Mouse (Mus musculus) lung, embryonic 15.5 days (tissue): ENCODE data around the gene Zfp740. TPM values are rescaled to one million over a fixed set of nuclear protein-coding genes. Genes with fewer than 3 reads are reported as not detected.
A peak's percentile ranks its signal among the peaks of the same experiment; 100 is the strongest.

Source experiments
- ATAC-seq: fragments of 200-750 bp; cut with Nextera tagmentation; 2 replicates; pipeline ENCODE4 v1.8.0; 2017; ENCODE audit warnings: moderate number of reproducible peaks, borderline replicate concordance; ENCODE audit not compliant: low FRiP score, low TSS enrichment; ENCODE audit errors: extremely low read depth
- H3K27ac ChIP-seq: fragments of 300-500 bp; sonication (generic); 2 replicates; pipeline ENCODE4 v1.5.1; 2015; ENCODE audit warnings: moderate library complexity, mild to moderate bottlenecking, inconsistent platforms
- H3K27me3 ChIP-seq: fragments of 300-500 bp; sonication (generic); 2 replicates; pipeline ENCODE4 v1.6.1; 2015; ENCODE audit warnings: inconsistent platforms
- H3K36me3 ChIP-seq: fragments of 300-500 bp; sonication (generic); 2 replicates; pipeline ENCODE4 v1.6.1; 2015; ENCODE audit warnings: inconsistent platforms
- H3K4me1 ChIP-seq: fragments of 300-500 bp; sonication (generic); 2 replicates; pipeline ENCODE4 v1.6.1; 2015; ENCODE audit warnings: inconsistent platforms
- H3K4me2 ChIP-seq: fragments of 300-500 bp; sonication (generic); 2 replicates; pipeline ENCODE4 v1.6.1; 2015; ENCODE audit warnings: inconsistent platforms, mild to moderate bottlenecking, moderate library complexity
- H3K4me3 ChIP-seq: fragments of 300-500 bp; sonication (generic); 2 replicates; pipeline ENCODE4 v1.5.1; 2015; ENCODE audit warnings: mild to moderate bottlenecking, inconsistent platforms
- H3K9ac ChIP-seq: fragments of 300-500 bp; sonication (generic); 2 replicates; pipeline ENCODE4 v1.6.1; 2015; ENCODE audit warnings: inconsistent platforms
- H3K9me3 ChIP-seq: fragments of 300-500 bp; sonication (generic); 2 replicates; pipeline ENCODE4 v1.6.1; 2016; ENCODE audit warnings: inconsistent platforms
- WGBS: fragments of 180-500 bp; shearing (Covaris S2); methylation state at CpG from one replicate; pipeline ENCODE4 v1.1.7; 2015; 5-methylcytosine and 5-hydroxymethylcytosine counted together
- polyA plus RNA-seq: library from polyadenylated mRNA; unstranded; fragments of >200 nt; fragmentation: Nextera tagmentation; extraction: Ambion mirVana; gene quantifications from 2 replicates; pipeline ENCODE4 v1.2.1, GENCODE M21; 2015

The Zfp740 gene
- polyA plus RNA-seq, 1 experiment from 2014 or later, result 67.1 TPM

DNA sequence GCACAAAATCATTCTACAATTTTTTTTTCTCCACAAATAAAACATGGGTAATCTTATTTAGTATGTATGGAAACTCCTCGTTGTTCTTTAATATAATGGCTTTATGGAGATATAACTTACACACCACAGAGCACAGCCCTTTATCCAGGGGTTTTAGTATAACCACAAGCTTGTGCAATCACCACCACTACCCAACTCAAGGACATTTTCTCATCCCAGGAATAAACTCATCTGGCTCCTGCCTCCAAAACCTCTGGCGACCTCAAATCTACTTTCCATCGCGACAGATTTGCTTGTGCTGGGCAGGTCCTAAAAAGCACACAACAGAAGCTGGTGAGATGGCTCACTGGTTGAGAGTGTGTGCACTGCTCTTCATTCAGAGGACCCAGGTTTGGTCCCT is 9.4 kb upstream of the Zfp740 start:
- no peaks in the 10 kb centered on the region for H3K27me3 ChIP-seq
- no peak overlapping the region for H3K27ac ChIP-seq
- no peaks in the 10 kb centered on the region for H3K9me3 ChIP-seq
- WGBS, result 87% methylated on average over 4 of the region's 4 CpGs
- no peak overlapping the region for H3K4me2 ChIP-seq
- no peak overlapping the region for H3K9ac ChIP-seq
- ATAC-seq, result no peak
- peaks cover 5% of the 10 kb centered on the region for H3K4me1 ChIP-seq
- no peak overlapping the region for H3K4me3 ChIP-seq
- no peaks in the 10 kb centered on the region for H3K36me3 ChIP-seq

DNA sequence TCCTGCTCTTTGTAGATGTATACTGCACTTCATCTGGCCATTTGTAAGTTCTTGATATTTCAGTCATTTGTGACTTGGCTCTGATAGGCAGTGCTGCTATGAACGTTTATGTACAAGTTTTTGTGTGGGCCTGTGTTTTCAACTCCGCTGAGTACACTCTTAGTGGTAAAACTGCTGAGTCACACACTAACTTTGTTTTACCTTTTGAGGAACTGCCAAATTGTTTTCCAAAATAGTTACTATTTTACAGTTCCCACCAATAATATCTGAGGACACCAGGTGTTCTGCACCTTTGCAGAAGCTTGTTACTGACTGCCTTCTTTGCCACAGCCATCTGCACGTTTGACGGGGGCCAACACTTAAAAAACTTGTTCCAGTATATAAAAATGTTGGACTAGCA is 8.6 kb upstream of the Zfp740 start:
- 72% methylated on average over 4 of the region's 4 CpGs for WGBS

DNA sequence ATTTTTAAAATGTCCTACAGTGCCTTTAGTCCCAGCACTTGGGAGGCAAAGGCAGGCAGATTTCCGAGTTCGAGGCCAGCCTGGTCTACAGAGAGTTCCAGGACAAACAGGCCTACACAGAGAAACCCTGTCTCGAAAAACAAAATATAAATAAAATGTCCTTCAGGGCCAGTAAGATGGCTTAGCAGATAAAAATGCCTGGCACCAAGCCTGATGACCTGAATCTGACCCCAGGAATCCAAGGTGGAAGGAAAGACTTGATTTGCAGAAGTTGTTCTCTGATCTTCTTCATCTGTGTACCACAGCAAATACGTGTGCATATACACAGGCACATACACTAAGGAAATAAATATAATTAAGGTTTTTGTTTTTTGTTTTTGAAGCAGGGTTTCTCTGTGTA is 7.7 kb upstream of the Zfp740 start:
- Histone ChIP-seq H3K4me3 (no peak overlapping the region), H3K27me3 (no peaks in the 10 kb centered on the region), H3K9me3 (no peaks in the 10 kb centered on the region), H3K27ac (no peak overlapping the region), H3K36me3 (no peaks in the 10 kb centered on the region), H3K4me2 (no peak overlapping the region), H3K4me1 (no peaks in the 10 kb centered on the region), H3K9ac (no peak overlapping the region)
- 51% methylated on average over 4 of the region's 4 CpGs for WGBS
- ATAC-seq, result no peak

More for the DNA sequence above, 8.6 kb upstream of the Zfp740 start:
- Histone ChIP-seq H3K36me3 (no peaks in the 10 kb centered on the region), H3K4me2 (no peak overlapping the region), H3K27me3 (no peaks in the 10 kb centered on the region), H3K4me3 (no peak overlapping the region), H3K9ac (no peak overlapping the region), H3K9me3 (no peaks in the 10 kb centered on the region), H3K4me1 (no peaks in the 10 kb centered on the region), H3K27ac (no peak overlapping the region)
- no peak for ATAC-seq

DNA sequence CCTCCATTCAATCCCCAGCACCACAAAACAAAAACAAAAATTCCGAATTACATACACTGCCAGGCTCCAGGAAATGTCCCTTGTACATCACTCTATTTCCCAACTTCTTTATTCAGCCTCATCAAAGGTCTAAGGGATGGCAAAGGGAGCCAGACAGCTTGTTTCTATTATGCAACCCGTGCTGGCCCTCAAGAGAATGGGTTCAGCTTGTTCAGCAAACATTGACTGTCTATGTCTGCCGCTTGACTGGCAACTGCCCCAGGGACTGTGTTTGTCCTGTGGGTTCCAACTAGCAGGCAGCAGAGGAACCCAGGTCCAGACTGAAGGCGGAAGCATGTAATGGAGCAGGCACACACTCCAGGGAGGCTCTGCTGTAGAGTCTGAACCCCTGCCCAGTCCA is 4.2 kb upstream of the Zfp740 start:
- Histone ChIP-seq H3K9ac (no peak overlapping the region), H3K4me2 (no peak overlapping the region), H3K4me3 (no peak overlapping the region), H3K9me3 (no peaks in the 10 kb centered on the region), H3K36me3 (no peaks in the 10 kb centered on the region), H3K27me3 (no peaks in the 10 kb centered on the region), H3K4me1 (peaks cover 9% of the 10 kb centered on the region; the same call in 1 of the 2 replicates), H3K27ac (no peak overlapping the region)
- ATAC-seq, result no peak
- WGBS, result 55% methylated on average over 4 of the region's 4 CpGs

DNA sequence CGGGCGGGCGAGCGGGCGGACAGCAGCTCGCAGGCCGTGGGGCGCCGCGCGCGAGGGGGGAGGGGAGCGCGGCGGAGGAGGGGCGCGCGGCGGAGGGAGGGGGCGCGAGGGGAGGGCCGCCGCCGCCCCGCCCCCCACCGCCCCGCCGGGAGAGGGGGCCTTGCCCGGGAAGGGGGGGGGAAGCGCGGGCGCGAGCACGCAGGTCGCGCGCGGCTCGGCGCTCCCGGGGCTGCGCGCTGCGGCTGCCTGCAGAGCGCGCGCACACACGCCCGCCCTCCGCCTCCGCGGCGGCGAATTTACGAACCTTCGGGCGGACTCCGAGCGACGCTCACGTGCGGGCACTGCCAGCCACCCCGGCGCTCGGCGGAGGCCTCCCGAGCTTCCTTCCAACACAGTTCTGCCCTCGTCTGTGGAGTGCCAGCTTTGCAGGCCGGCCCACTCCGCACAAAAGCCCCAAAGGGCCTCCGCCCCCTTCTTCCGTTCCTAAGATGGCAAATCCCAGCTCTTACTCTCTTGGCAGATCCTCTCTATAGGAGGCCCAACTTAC is 859 bp downstream of the Zfp740 start:
- under 1% methylated on average over 28 of the region's 72 CpGs for WGBS
- peak overlapping the region; percentile 100 for H3K27ac ChIP-seq
- H3K4me1 ChIP-seq, result peaks cover 40% of the 10 kb centered on the region
- no peaks in the 10 kb centered on the region for H3K27me3 ChIP-seq
- H3K36me3 ChIP-seq, result peaks cover 27% of the 10 kb centered on the region
- peak overlapping the region; percentile 91 for H3K4me3 ChIP-seq
- peak; percentile 52 for ATAC-seq
- H3K9ac ChIP-seq, result peak overlapping the region; percentile 97
- H3K4me2 ChIP-seq, result peak overlapping the region; percentile 79
- no peaks in the 10 kb centered on the region for H3K9me3 ChIP-seq

DNA sequence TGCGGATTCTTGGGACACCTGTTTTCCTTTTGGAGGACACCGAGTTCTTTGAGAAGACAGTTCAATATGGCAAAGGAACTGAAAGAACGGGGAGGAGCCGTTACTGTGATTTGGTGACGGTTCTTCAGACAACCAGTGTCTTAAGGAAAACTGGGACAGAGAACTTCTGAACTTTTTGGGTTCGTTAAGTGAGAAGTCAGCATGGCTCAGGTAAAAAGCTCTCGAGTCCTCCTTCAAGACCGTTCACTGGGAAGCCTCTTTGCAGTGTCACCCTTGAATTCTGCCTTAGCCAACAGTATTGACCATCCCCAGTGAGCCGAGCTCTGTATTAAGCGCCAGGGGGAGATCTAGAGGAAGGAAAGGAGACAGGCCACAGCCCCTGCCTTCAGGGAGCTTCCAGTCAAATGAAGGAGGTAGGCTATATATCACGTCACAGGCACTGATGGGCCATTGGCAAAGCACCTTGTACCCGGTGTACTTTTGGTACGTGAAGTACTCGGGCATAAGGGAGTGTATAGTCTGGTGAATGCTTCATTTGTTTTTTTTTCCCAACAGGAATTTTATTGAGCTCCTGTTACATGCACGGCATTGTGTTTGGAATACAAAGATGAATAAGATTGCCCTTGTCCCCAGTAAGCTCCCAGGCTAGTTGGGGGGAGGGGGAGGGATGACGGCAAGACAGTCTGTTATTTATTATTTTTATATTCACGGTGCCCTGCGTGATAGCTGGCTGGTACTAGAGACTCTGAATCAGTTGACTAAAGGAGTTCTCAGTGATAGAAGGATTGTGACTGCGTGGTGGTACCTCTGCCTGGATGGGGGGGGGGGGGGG is 1.8 kb downstream of the Zfp740 start, which contains the start of gene Csad:
Csad (minus strand) TSS at position 51 of the 832 bp plus-strand sequence.
- ATAC-seq, result no peak
- Histone ChIP-seq H3K36me3 (peaks cover 35% of the 10 kb centered on the region), H3K4me3 (peak within 1 kb of the TSS; percentile 91), H3K27me3 (no peaks in the 10 kb centered on the region), H3K4me1 (peaks cover 40% of the 10 kb centered on the region), H3K9ac (peak within 1 kb of the TSS; percentile 97), H3K27ac (peak within 1 kb of the TSS; percentile 100), H3K4me2 (peak within 1 kb of the TSS; percentile 79), H3K9me3 (no peaks in the 10 kb centered on the region)
- 38% methylated on average over 19 of the region's 19 CpGs for WGBS

DNA sequence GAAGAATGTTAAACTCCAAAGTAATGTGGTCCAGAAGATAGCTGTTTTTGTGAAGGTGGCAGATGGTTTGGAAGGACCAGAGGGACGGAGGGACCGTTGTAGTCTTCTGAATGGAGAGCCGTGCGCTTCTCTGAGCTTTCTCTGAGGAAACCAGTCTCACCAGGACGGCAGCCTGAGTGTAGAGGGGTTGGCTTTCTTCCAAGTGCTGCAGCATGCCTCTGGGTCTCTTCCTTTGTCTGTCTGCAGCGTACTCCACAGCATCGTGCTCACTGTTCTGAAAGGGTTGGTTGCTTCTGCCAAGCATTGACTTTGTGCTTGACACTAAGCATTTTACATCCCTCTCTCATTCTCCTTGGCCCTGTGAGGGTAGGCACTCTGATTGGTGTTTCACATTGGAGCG is 2.7 kb downstream of the Zfp740 start:
- no peaks in the 10 kb centered on the region for H3K27me3 ChIP-seq
- H3K36me3 ChIP-seq, result peaks cover 44% of the 10 kb centered on the region
- no peak for ATAC-seq
- H3K9me3 ChIP-seq, result no peaks in the 10 kb centered on the region
- WGBS, result 25% methylated on average over 8 of the region's 8 CpGs
- peak overlapping the region; percentile 91 for H3K4me3 ChIP-seq
- peak overlapping the region; percentile 79 for H3K4me2 ChIP-seq
- H3K27ac ChIP-seq, result peak overlapping the region; percentile 48
- peaks cover 40% of the 10 kb centered on the region for H3K4me1 ChIP-seq
- peak overlapping the region; percentile 31 for H3K9ac ChIP-seq

DNA sequence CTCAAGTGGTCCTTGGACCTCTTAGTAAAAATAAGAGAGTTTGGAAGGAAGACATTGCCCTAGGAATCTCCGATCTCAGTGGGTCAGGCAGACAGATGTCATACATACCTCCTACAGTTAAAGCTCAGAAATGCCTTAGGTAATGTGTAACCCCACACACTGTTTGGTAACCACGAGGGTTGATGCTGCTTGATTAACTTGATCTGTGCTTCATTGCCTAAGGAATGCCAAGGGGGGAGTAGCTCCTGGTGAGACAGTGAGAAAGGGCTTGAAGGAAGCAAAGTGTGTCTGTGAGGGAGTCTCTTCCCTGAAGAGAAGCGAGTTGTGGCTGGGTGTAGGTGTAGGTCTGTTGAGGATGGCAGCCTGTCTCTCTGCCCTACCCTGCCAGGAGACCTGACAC is 4.3 kb downstream of the Zfp740 start:
- Histone ChIP-seq H3K9ac (no peak overlapping the region), H3K4me3 (no peak overlapping the region), H3K27me3 (no peaks in the 10 kb centered on the region), H3K36me3 (peaks cover 58% of the 10 kb centered on the region), H3K27ac (no peak overlapping the region), H3K4me2 (no peak overlapping the region), H3K4me1 (peaks cover 36% of the 10 kb centered on the region), H3K9me3 (no peaks in the 10 kb centered on the region)
- no peak for ATAC-seq
- WGBS, result 77% methylated on average over 3 of the region's 3 CpGs

DNA sequence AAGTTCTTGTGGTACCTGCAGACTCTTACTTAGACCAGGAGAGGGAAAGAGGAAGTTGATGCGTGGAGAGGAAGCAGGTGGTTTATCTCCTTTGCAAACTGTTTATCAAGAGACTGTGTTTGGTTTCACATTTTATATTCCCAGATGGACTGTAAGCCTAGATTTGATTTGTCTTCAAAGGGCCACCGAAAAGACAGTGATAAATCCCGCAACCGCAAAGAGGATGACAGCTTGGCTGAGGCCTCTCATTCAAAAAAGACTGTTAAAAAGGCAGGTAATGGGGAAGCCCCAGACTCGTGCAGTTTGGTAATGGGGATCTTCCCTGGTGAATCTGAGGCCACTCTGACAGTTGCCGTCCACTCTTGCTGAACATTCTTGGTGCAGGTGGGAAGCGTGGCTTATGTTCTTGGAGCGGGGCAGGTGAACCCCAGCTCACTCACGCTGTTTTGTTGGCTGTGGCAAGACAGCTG is 5.1 kb downstream of the Zfp740 start:
- Histone ChIP-seq H3K9ac (no peak overlapping the region), H3K36me3 (peaks cover 66% of the 10 kb centered on the region), H3K4me1 (peaks cover 30% of the 10 kb centered on the region), H3K4me3 (no peak overlapping the region), H3K4me2 (no peak overlapping the region), H3K9me3 (no peaks in the 10 kb centered on the region), H3K27me3 (no peaks in the 10 kb centered on the region), H3K27ac (no peak overlapping the region)
- 75% methylated on average over 9 of the region's 9 CpGs for WGBS
- ATAC-seq, result no peak

DNA sequence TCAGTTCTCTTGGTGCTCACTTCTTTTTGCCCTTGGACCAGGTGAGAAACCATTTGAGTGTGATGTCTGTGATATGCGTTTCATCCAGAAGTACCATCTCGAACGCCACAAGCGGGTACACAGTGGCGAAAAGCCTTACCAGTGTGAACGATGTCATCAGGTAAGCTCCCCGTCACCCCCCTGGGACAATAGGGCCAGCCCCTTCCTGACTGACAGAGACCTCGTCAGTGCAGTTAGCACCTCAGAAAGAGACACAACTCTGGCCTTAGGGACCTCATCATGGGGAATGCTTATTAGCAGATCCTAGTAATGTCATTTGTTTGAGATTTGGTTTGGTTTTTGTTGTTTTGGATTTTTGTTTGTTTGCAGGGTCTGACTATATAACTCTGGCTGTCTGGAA is 6.1 kb downstream of the Zfp740 start:
- H3K9ac ChIP-seq, result no peak overlapping the region
- H3K9me3 ChIP-seq, result no peaks in the 10 kb centered on the region
- ATAC-seq, result no peak
- no peak overlapping the region for H3K4me3 ChIP-seq
- H3K27ac ChIP-seq, result no peak overlapping the region
- peaks cover 30% of the 10 kb centered on the region for H3K4me1 ChIP-seq
- H3K36me3 ChIP-seq, result peaks cover 76% of the 10 kb centered on the region
- no peaks in the 10 kb centered on the region for H3K27me3 ChIP-seq
- no peak overlapping the region for H3K4me2 ChIP-seq
- WGBS, result 87% methylated on average over 8 of the region's 8 CpGs

DNA sequence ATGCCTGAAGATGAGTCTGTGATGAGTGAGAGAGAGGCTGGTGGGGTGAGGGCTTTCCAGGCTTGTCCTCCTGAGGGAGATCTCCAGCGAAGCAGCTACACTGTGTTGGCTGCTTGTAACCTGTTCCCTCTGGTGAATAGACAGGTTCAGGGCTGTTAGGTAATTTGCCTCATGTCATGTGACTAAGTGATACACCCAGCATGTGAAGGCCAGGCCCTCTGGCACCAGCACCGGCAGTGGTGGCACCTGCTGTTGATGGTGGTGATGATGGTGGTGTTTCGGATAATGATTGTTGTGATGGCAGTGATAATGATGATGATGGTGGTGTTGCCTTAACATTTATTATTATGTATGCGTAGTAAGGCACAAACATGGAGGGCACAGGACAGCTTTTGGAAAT is 7.8 kb downstream of the Zfp740 start:
- H3K36me3 ChIP-seq, result peaks cover 86% of the 10 kb centered on the region
- WGBS, result 86% methylated on average over 4 of the region's 4 CpGs
- H3K27me3 ChIP-seq, result no peaks in the 10 kb centered on the region
- H3K27ac ChIP-seq, result no peak overlapping the region
- ATAC-seq, result no peak
- no peaks in the 10 kb centered on the region for H3K9me3 ChIP-seq
- no peak overlapping the region for H3K4me2 ChIP-seq
- H3K4me1 ChIP-seq, result peaks cover 17% of the 10 kb centered on the region
- H3K9ac ChIP-seq, result no peak overlapping the region
- no peak overlapping the region for H3K4me3 ChIP-seq

DNA sequence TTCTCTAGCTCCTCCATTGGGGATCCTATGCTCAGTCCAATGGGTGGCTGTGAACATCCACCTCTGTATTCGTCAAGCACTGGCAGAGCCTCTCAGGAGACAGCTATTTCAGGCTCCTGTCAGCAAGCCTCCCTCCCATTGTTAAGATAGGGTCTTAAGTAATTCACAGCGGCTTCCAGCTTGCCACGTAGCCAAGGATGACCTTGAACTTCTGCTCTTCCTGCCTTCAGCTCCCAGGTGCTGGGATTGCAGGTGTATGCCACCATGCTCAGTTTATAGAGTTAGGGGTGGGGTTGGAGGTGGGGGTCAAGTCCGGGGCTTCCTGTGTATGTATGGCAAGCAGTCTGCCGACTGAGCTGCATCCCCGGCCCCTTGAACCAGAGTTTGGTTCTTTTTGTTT is 8.8 kb downstream of the Zfp740 start:
- Histone ChIP-seq H3K27ac (no peak overlapping the region), H3K36me3 (peaks cover 85% of the 10 kb centered on the region), H3K4me1 (peaks cover 10% of the 10 kb centered on the region), H3K27me3 (no peaks in the 10 kb centered on the region), H3K4me2 (no peak overlapping the region), H3K9me3 (no peaks in the 10 kb centered on the region), H3K9ac (no peak overlapping the region), H3K4me3 (no peak overlapping the region)
- WGBS, result 81% methylated on average over 6 of the region's 6 CpGs
- ATAC-seq, result no peak
